Mouse (Mus musculus) CH12.LX (cell line): ENCODE measurements around the gene Hspa12a. TPM values are rescaled to one million over a fixed set of nuclear protein-coding genes. Genes with fewer than 3 reads are reported as not detected.

Source experiments
- DNase-seq: peaks from one replicate; pipeline ENCODE4 v3.0.0-alpha.2; 2013; ENCODE audit errors: extremely low read depth
- H3K27ac ChIP-seq: 2 replicates; pipeline ENCODE4 v1.5.1; 2012; ENCODE audit warnings: low read depth, mild to moderate bottlenecking, control low read depth, moderate library complexity; ENCODE audit not compliant: insufficient read depth
- H3K27me3 ChIP-seq: replicated peaks from 2 replicates; pipeline ENCODE3; 2012; ENCODE audit warnings: inconsistent platforms
- H3K36me3 ChIP-seq, 2 experiments: replicated peaks in 1 of 2; 2 replicates each; pipeline versions ENCODE3 to v1.6.1; 2012; ENCODE audit warnings: inconsistent platforms in 1 of 2, low read length in 1 of 2, mild to moderate bottlenecking in 1 of 2, mixed read lengths in 1 of 2, moderate library complexity in 1 of 2; ENCODE audit not compliant: control insufficient read depth in 1 of 2, insufficient read depth in 1 of 2
- H3K4me1 ChIP-seq, 2 experiments: 2 replicates each; pipeline ENCODE4 v1.6.1; 2012; ENCODE audit warnings: inconsistent platforms in 1 of 2, moderate library complexity in 1 of 2; ENCODE audit not compliant: insufficient read depth in 2 of 2, control insufficient read depth in 1 of 2
- H3K4me2 ChIP-seq: 2 replicates; pipeline ENCODE4 v1.6.1; 2012; ENCODE audit warnings: low read depth, mild to moderate bottlenecking, control low read depth; ENCODE audit not compliant: poor library complexity, insufficient read depth, severe bottlenecking
- H3K4me3 ChIP-seq, 3 experiments: fragments of 150-350 bp in 1 of 3; sonication (generic) in 1 of 3; replicated peaks in 1 of 3; 2 replicates each; pipeline versions ENCODE3 to v1.5.1; 2011 to 2012; ENCODE audit warnings: low read depth in 2 of 3, low read length in 2 of 3, mild to moderate bottlenecking in 2 of 3, moderate library complexity in 2 of 3, control low read depth in 1 of 3, improper control_type of control experiment in 1 of 3, inconsistent platforms in 1 of 3, mixed read lengths in 1 of 3; ENCODE audit not compliant: poor library complexity in 1 of 3
- H3K79me2 ChIP-seq: replicated peaks from 2 replicates; pipeline ENCODE4 v1.6.1; 2012; ENCODE audit warnings: mild to moderate bottlenecking, moderate library complexity; ENCODE audit not compliant: control insufficient read depth, poor library complexity, insufficient read depth, severe bottlenecking; ENCODE audit errors: extremely low read depth
- H3K9ac ChIP-seq: 2 replicates; pipeline ENCODE4 v1.6.1; 2012; ENCODE audit warnings: low read depth, mild to moderate bottlenecking, control low read depth, moderate library complexity; ENCODE audit not compliant: insufficient read depth
- H3K9me3 ChIP-seq: replicated peaks from 2 replicates; pipeline ENCODE3; 2012; ENCODE audit warnings: low read length, inconsistent platforms, mixed read lengths
- CHD1 ChIP-seq: IDR thresholded peaks from 2 replicates; pipeline ENCODE4 v1.6.1; 2012; ENCODE audit warnings: low read depth, low read length, improper control_type of control experiment, inconsistent platforms
- CHD2 ChIP-seq: IDR thresholded peaks from 2 replicates; pipeline ENCODE4 v1.6.1; 2011; ENCODE audit warnings: low read length, improper control_type of control experiment
- CTCF ChIP-seq, 2 experiments: IDR thresholded peaks in 1 of 2; conservative IDR thresholded peaks in 1 of 2; 2 replicates each; pipeline ENCODE4 v1.5.1; 2011 to 2012; ENCODE audit warnings: low read depth in 2 of 2, low read length in 2 of 2, improper control_type of control experiment in 1 of 2, inconsistent platforms in 1 of 2, mild to moderate bottlenecking in 1 of 2, moderate library complexity in 1 of 2
- ELF1 ChIP-seq: IDR thresholded peaks from 2 replicates; pipeline ENCODE4 v1.6.1; 2014; ENCODE audit warnings: low read depth, mild to moderate bottlenecking, inconsistent platforms, low read length, improper control_type of control experiment
- GABPA ChIP-seq: IDR thresholded peaks from 2 replicates; pipeline ENCODE4 v1.6.1; 2012; ENCODE audit warnings: low read depth, low read length, improper control_type of control experiment, inconsistent platforms; ENCODE audit not compliant: insufficient replicate concordance
- JUN ChIP-seq: IDR thresholded peaks from 2 replicates; pipeline ENCODE4 v1.6.1; 2011; ENCODE audit warnings: low read depth, mild to moderate bottlenecking, low read length, improper control_type of control experiment, moderate library complexity; ENCODE audit not compliant: insufficient read depth
- KAT2A ChIP-seq: IDR thresholded peaks from 2 replicates; pipeline ENCODE4 v1.6.1; 2012; ENCODE audit warnings: low read length, improper control_type of control experiment, inconsistent platforms; ENCODE audit not compliant: insufficient replicate concordance
- MAX ChIP-seq: IDR thresholded peaks from 2 replicates; pipeline ENCODE4 v1.6.1; 2011; ENCODE audit warnings: low read length, improper control_type of control experiment
- MEF2A ChIP-seq: IDR thresholded peaks from 2 replicates; pipeline ENCODE4 v1.6.1; 2014; ENCODE audit warnings: low read depth, mild to moderate bottlenecking, inconsistent platforms, low read length, improper control_type of control experiment, borderline replicate concordance
- NRF1 ChIP-seq: IDR thresholded peaks from 2 replicates; pipeline ENCODE4 v1.6.1; 2014; ENCODE audit warnings: low read depth, mild to moderate bottlenecking, inconsistent platforms, low read length, improper control_type of control experiment, moderate library complexity
- SIN3A ChIP-seq: IDR thresholded peaks from 2 replicates; pipeline ENCODE4 v1.6.1; 2012; ENCODE audit warnings: low read length, improper control_type of control experiment, inconsistent platforms
- SMC3 ChIP-seq: IDR thresholded peaks from 2 replicates; pipeline ENCODE4 v1.6.1; 2011; ENCODE audit warnings: low read depth, low read length, improper control_type of control experiment
- TBP ChIP-seq: conservative IDR thresholded peaks from 2 replicates; pipeline ENCODE4 v1.6.1; 2011; ENCODE audit warnings: low read depth, low read length, improper control_type of control experiment
- TCF12 ChIP-seq: IDR thresholded peaks from 2 replicates; pipeline ENCODE4 v1.6.1; 2014; ENCODE audit warnings: low read depth, mild to moderate bottlenecking, inconsistent platforms, low read length, improper control_type of control experiment
- USF1 ChIP-seq: IDR thresholded peaks from 2 replicates; pipeline ENCODE4 v1.6.1; 2014; ENCODE audit warnings: low read depth, mild to moderate bottlenecking, inconsistent platforms, low read length, improper control_type of control experiment
- ZKSCAN1 ChIP-seq: IDR thresholded peaks from 2 replicates; pipeline ENCODE4 v1.6.1; 2012; ENCODE audit warnings: low read depth, inconsistent platforms, low read length, improper control_type of control experiment, borderline replicate concordance
- dilution Hi-C: fragments of 300-500 bp; cut with MboI; formaldehyde crosslinking; loops from 2 replicates; pipeline ENCODE4 v1.14.3; 2020; ENCODE audit warnings: low sequenced_read_pairs; ENCODE audit not compliant: extremely low pct_unique_long_range_greater_than_20kb, extremely low pct_ligation_motif_present
- in situ Hi-C: fragments of 300-500 bp; cut with MboI; formaldehyde crosslinking; loops from 3 replicates; pipeline ENCODE4 v1.14.3; 2019; ENCODE audit warnings: low sequenced_read_pairs, low pct_ligation_motif_present, low pct_unique_long_range_greater_than_20kb, mixed read lengths
- polyA plus RNA-seq: library from polyadenylated mRNA; unstranded; fragments of >175 nt; gene quantifications from 2 replicates; pipeline ENCODE4 v1.2.1, GENCODE M21; 2012; ENCODE audit warnings: low read depth; ENCODE audit not compliant: insufficient read length
- total RNA-seq, 2 experiments: library from RNA; depleted of rRNA; stranded (reverse); fragments of 300-350 nt in 1 of 2; fragments of >200 nt in 1 of 2; gene quantifications; 2 replicates each; pipeline ENCODE4 v1.2.3; 2012 to 2014

The Hspa12a gene
- total and polyA plus RNA-seq, 3 experiments: 1.4 to 1.9 (median 1.4) TPM

DNA sequence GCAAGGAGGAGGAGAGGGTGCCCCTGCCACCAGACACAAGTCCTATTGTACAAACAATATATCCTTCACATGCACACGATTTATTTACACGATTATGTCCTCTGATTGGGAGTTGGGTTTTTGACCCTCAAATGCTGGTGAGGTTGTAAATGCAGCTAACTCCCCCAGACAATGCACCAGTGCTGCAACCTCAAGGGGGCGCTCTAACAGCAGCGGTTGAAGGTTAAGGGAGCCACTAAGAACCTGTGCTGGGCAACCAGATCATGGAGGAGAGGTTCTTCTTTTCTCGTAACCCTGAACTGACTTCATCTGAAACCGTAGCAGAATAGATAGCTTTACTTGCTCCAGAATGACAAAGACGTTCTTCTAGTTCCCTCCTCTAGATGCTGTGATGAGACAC is 57.0 kb downstream of the Hspa12a start:
- dilution Hi-C loops: no loop called here
- Histone ChIP-seq H3K4me2 (no peak overlapping the region), H3K4me1 (no peaks in the 10 kb centered on the region), H3K9ac (no peak overlapping the region), H3K36me3 (no peaks in the 10 kb centered on the region), H3K4me3 (no peak overlapping the region), H3K79me2 (no peaks in the 10 kb centered on the region), H3K9me3 (no peaks in the 10 kb centered on the region), H3K27ac (no peak overlapping the region), H3K27me3 (no peaks in the 10 kb centered on the region)
- DNase-seq: no peak
- in situ Hi-C loops: no loop called here
- peak; percentile 22 to 50; a peak in 2 of 4 replicates for TF ChIP-seq CTCF (conservative IDR thresholded peaks at IDR 0.05 in 1 of 2, IDR thresholded peaks at IDR 0.05 in 1 of 2; ENCODE audit: low read depth in 2 of 2, low read length in 2 of 2)
- TF ChIP-seq SIN3A: no peak
- no peak for TF ChIP-seq CHD2
- TF ChIP-seq SMC3: peak; percentile 15; the same call in 1 of the 2 replicates
- TF ChIP-seq MAX: no peak
- no peak for TF ChIP-seq ELF1
- TF ChIP-seq GABPA: no peak
- TF ChIP-seq USF1: no peak

GRCm38 (mm10) chr19:58883451-58883850 is 60.0 kb downstream of the Hspa12a start:
- dilution Hi-C loops (no loop called here), in situ Hi-C loops (no loop called here)
- Histone ChIP-seq H3K9ac (no peak overlapping the region), H3K27me3 (no peaks in the 10 kb centered on the region), H3K36me3 (no peaks in the 10 kb centered on the region), H3K27ac (no peak overlapping the region), H3K4me3 (no peak overlapping the region), H3K9me3 (no peaks in the 10 kb centered on the region), H3K79me2 (no peaks in the 10 kb centered on the region), H3K4me2 (no peak overlapping the region), H3K4me1 (no peaks in the 10 kb centered on the region)
- no peak for DNase-seq
- TF ChIP-seq KAT2A (no peak), TBP (no peak), CHD1 (no peak), ZKSCAN1 (no peak), USF1 (no peak), JUN (no peak), NRF1 (no peak), MEF2A (no peak), TCF12 (no peak)
